Mouse (Mus musculus) mouse embryonic stem cell (cell line): ENCODE results near the gene Hvcn1.
"Not testable (repeated sequence)": the region's sequence is repeated elsewhere in the genome, so short reads cannot be mapped to it uniquely, and the experiment has no call there.

Experiments used
- in situ Hi-C, 2 experiments: fragments of 300-500 bp; cut with MboI; formaldehyde crosslinking; loops; 1 replicate in 1 of 2; 3 replicates in 1 of 2; pipeline ENCODE4 v1.14.3; 2019 to 2020; ENCODE audit warnings: low sequenced_read_pairs in 2 of 2, low pct_unique_long_range_greater_than_20kb in 1 of 2, mixed read lengths in 1 of 2; ENCODE audit not compliant: unreplicated experiment in 1 of 2

Gene Hvcn1

GRCm38 (mm10) chr5:122191269-122192063 is 15.1 kb upstream of the Hvcn1 start:
- in situ Hi-C loops, result no loop called here

GRCm38 (mm10) chr5:122192347-122192746 is 14.3 kb upstream of the Hvcn1 start:
- in situ Hi-C loops, result no loop called here

GRCm38 (mm10) chr5:122200872-122201271 is 5.7 kb upstream of the Hvcn1 start:
- in situ Hi-C loops, result no loop called here

GRCm38 (mm10) chr5:122201904-122202303 is 4.7 kb upstream of the Hvcn1 start:
- in situ Hi-C loops, result no loop called here

- in situ Hi-C loops, result no loop called here
Measured at GRCm38 (mm10) chr5:122204180-122204579, 2.4 kb upstream of the Hvcn1 start.

GRCm38 (mm10) chr5:122208909-122209308 is 2.3 kb downstream of the Hvcn1 start:
- in situ Hi-C loops, result no loop called here

- in situ Hi-C loops, result no loop called here
Measured at GRCm38 (mm10) chr5:122209591-122210368, 3.2 kb downstream of the Hvcn1 start.

GRCm38 (mm10) chr5:122210890-122211289 is 4.3 kb downstream of the Hvcn1 start:
- in situ Hi-C loops, result no loop called here

GRCm38 (mm10) chr5:122212125-122212524 is 5.5 kb downstream of the Hvcn1 start:
- in situ Hi-C loops, result no loop called here

GRCm38 (mm10) chr5:122212820-122213219 is 6.2 kb downstream of the Hvcn1 start:
- in situ Hi-C loops, result not testable (repeated sequence)

GRCm38 (mm10) chr5:122213861-122214260 is 7.3 kb downstream of the Hvcn1 start:
- in situ Hi-C loops, result no loop called here

- in situ Hi-C loops, result no loop called here
Measured at GRCm38 (mm10) chr5:122217636-122218035, 11.0 kb downstream of the Hvcn1 start.

- in situ Hi-C loops, result no loop called here
Measured at GRCm38 (mm10) chr5:122218109-122218905, 11.7 kb downstream of the Hvcn1 start.

- in situ Hi-C loops, result no loop called here
Measured at GRCm38 (mm10) chr5:122218928-122219327, 12.3 kb downstream of the Hvcn1 start.

- in situ Hi-C loops, result no loop called here
Measured at GRCm38 (mm10) chr5:122219655-122220629, 13.3 kb downstream of the Hvcn1 start.

- in situ Hi-C loops, result no loop called here
Measured at GRCm38 (mm10) chr5:122221085-122221484, 14.5 kb downstream of the Hvcn1 start.

- in situ Hi-C loops, result no loop called here
Measured at GRCm38 (mm10) chr5:122224291-122224690, 17.7 kb downstream of the Hvcn1 start.

GRCm38 (mm10) chr5:122228271-122228765 is 21.7 kb downstream of the Hvcn1 start:
- in situ Hi-C loops, result no loop called here
